Mouse (Mus musculus) neural tube, embryonic 15.5 days (tissue): ENCODE data around the gene Aif1. TPM values are rescaled to one million over a fixed set of nuclear protein-coding genes. Genes with fewer than 3 reads are reported as not detected.

Experiments used
- ATAC-seq: fragments of 200-750 bp; cut with Nextera tagmentation; 2 replicates; pipeline ENCODE4 v1.8.0; 2017; ENCODE audit warnings: mild to moderate bottlenecking, moderate TSS enrichment, moderate library complexity; ENCODE audit not compliant: low FRiP score
- H3K27ac ChIP-seq: fragments of 300-500 bp; sonication (generic); replicated peaks from 2 replicates; pipeline ENCODE4 v1.5.1; 2015; ENCODE audit warnings: mild to moderate bottlenecking, inconsistent platforms
- H3K27me3 ChIP-seq: fragments of 300-500 bp; sonication (generic); replicated peaks from 2 replicates; pipeline ENCODE4 v1.6.1; 2015; ENCODE audit warnings: inconsistent platforms
- H3K36me3 ChIP-seq: fragments of 300-500 bp; sonication (generic); 2 replicates; pipeline ENCODE4 v1.6.1; 2015; ENCODE audit warnings: inconsistent platforms
- H3K4me1 ChIP-seq: fragments of 300-500 bp; sonication (generic); 2 replicates; pipeline ENCODE4 v1.6.1; 2015; ENCODE audit warnings: inconsistent platforms
- H3K4me2 ChIP-seq: fragments of 300-500 bp; sonication (generic); 2 replicates; pipeline ENCODE4 v1.6.1; 2015; ENCODE audit warnings: inconsistent platforms, mild to moderate bottlenecking, moderate library complexity
- H3K4me3 ChIP-seq: fragments of 300-500 bp; sonication (generic); replicated peaks from 2 replicates; pipeline ENCODE4 v1.5.1; 2015; ENCODE audit warnings: mild to moderate bottlenecking, inconsistent platforms
- H3K9ac ChIP-seq: fragments of 300-500 bp; sonication (generic); replicated peaks from 2 replicates; pipeline ENCODE4 v1.6.1; 2015; ENCODE audit warnings: mild to moderate bottlenecking, inconsistent platforms
- H3K9me3 ChIP-seq: fragments of 300-500 bp; sonication (generic); replicated peaks from 2 replicates; pipeline ENCODE4 v1.6.1; 2016; ENCODE audit warnings: inconsistent platforms
- WGBS: fragments of 180-500 bp; shearing (Covaris S2); methylation state at CpG from one replicate; pipeline ENCODE4 v1.1.7; 2015; ENCODE audit warnings: mixed read lengths; 5-methylcytosine and 5-hydroxymethylcytosine counted together
- polyA plus RNA-seq: library from polyadenylated mRNA; unstranded; fragments of >200 nt; fragmentation: Nextera tagmentation; extraction: Ambion mirVana; gene quantifications from 2 replicates; pipeline ENCODE4 v1.2.1, GENCODE M21; 2015

The Aif1 gene
- polyA plus RNA-seq, 1 experiment from 2014 or later: 12.3 TPM

DNA sequence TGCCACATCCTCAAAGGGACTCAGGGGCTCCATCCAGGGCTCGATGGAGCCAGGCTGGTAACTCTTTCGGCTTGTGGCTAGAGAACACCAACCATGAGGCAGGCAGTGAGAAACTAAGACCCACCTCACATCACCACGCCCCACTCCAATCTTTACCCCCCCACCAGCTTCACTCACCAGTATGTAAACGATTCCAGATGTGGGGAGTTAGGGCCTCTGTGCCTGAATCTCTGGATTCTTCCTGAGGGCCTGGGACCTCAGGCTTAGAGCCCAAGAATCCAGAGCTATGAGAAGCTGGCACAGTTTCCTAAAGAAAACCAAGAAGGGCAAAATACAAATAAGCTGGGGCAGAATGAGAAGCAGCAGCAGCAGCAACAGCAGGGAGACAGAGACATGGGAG is 21.9 kb downstream of the Aif1 start:
- no peak for ATAC-seq
- no peak overlapping the region for H3K27ac ChIP-seq
- H3K9ac ChIP-seq: no peak overlapping the region
- H3K4me1 ChIP-seq: no peaks in the 10 kb centered on the region; the same call in 1 of the 2 replicates
- H3K27me3 ChIP-seq: no peaks in the 10 kb centered on the region
- H3K36me3 ChIP-seq: peaks cover 97% of the 10 kb centered on the region
- 92% methylated on average over 4 of the region's 4 CpGs for WGBS
- H3K4me2 ChIP-seq: no peak overlapping the region
- no peak overlapping the region for H3K4me3 ChIP-seq
- H3K9me3 ChIP-seq: no peaks in the 10 kb centered on the region

DNA sequence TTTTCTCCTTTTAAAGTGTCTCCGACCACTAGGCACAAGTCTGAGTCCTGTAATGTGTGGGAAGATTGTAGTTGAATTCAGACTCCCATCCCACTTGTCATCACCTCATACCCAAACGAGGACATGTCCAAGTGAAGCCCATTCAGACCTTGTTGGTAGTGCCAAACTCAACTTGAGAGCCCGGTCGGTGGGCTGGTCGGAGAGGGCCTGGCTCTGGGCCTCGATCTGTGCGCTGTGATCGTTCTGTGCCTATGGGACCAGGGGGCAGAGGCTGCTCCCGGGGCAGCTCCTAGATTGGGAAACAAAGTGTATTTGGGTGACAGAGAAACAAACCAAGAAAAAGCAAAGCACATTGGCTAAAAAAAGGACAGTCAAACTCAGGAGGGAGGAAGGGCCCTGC is 22.8 kb downstream of the Aif1 start:
- H3K9me3 ChIP-seq: no peaks in the 10 kb centered on the region
- H3K27me3 ChIP-seq: no peaks in the 10 kb centered on the region
- peaks cover 97% of the 10 kb centered on the region for H3K36me3 ChIP-seq
- H3K4me3 ChIP-seq: no peak overlapping the region
- H3K4me2 ChIP-seq: no peak overlapping the region
- peaks cover 3% of the 10 kb centered on the region; the same call in 1 of the 2 replicates for H3K4me1 ChIP-seq
- no peak for ATAC-seq
- WGBS: 95% methylated on average over 9 of the region's 9 CpGs
- no peak overlapping the region for H3K9ac ChIP-seq
- H3K27ac ChIP-seq: no peak overlapping the region

DNA sequence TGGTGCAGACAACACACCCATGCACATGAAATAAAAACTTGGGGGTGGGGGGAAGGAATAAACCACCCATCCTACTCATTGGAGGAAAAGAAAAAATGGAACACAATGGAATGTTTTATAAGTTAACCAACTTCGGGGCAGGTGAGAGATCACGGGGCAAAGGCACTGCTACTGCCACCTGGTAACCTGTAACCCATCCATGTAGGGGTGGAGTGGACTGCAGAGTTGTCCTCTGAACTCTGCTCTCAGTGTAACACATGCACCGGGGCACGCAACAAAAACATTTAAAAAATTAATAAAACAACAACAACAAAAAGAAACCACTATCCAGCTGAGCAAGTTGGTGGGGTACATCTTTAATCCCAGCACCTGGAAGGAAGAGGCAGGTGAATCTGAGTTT is 23.7 kb downstream of the Aif1 start:
- H3K4me3 ChIP-seq: no peak overlapping the region
- WGBS: 93% methylated on average over 4 of the region's 4 CpGs
- H3K9ac ChIP-seq: no peak overlapping the region
- no peaks in the 10 kb centered on the region for H3K9me3 ChIP-seq
- H3K27me3 ChIP-seq: no peaks in the 10 kb centered on the region
- H3K36me3 ChIP-seq: peaks cover 97% of the 10 kb centered on the region
- H3K27ac ChIP-seq: no peak overlapping the region
- H3K4me1 ChIP-seq: peaks cover 5% of the 10 kb centered on the region; the same call in 1 of the 2 replicates
- no peak overlapping the region for H3K4me2 ChIP-seq
- ATAC-seq: no peak

DNA sequence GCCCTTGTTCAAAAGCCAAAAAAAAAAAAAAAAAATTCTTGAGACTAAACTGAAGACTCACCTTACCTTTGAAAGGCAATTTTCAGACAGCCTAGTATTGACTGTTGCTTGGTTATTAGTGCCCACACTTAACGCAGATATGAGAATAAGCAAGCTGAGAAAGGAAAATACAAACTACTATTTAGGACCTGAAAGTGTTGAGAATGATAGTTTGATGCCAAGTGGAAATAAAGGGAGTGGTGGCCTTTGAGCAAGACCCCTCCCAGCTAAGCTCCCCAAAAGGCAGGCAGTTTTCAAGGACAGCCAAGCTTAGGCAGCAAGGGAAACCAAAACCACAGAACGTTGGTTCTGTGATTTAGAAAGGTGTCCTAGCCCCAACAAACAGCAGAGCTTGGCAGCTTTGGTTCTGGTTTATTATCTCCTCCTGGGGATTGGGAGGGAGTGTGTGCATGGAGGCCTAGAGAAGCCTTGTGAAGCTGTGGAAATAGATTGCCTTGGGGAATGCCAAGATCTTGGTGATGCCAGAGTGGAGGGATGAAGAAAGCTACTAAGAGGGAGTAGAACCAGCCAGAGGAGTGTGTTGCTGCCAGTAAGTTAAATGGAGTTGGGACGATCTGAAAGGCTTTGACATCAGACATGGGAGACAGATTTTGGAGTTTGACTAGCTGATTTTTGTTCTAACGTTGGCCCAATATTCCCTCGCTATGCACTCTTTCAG is 27.8 kb downstream of the Aif1 start:
- 0 out of 2 replicates have a peak, but pooled peaks cover 5% of the 10 kb centered on the region for H3K4me1 ChIP-seq
- no peak overlapping the region for H3K4me2 ChIP-seq
- 65% methylated on average over 5 of the region's 5 CpGs for WGBS
- 0 out of 2 replicates have a peak overlapping the region, but pooled peaks have one; percentile 41 for H3K27ac ChIP-seq
- no peak overlapping the region for H3K9ac ChIP-seq
- no peaks in the 10 kb centered on the region for H3K9me3 ChIP-seq
- peaks cover 96% of the 10 kb centered on the region for H3K36me3 ChIP-seq
- H3K4me3 ChIP-seq: no peak overlapping the region
- H3K27me3 ChIP-seq: no peaks in the 10 kb centered on the region
- ATAC-seq: no peak

DNA sequence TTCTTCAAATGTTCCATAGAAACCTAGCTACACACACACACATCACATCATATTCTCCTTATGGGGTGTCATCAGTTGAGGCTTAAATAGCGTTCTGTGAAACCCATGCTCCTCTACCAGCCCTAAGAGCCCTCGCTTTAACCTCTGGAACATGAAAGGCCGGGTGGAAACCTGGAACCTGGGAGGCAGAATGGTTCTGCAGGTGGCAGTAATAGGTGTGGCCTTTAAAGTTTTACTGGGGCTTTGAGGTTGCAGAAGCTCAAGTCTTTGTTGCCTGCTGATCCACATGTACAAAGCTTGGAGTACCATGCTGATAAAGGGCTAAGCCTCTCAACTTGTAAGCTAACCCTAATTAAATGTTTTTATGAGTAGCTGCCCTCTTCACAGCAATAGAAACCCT is 28.5 kb downstream of the Aif1 start:
- Histone ChIP-seq H3K27ac (no peak overlapping the region; the same call in 1 of the 2 replicates), H3K36me3 (peaks cover 96% of the 10 kb centered on the region), H3K9ac (no peak overlapping the region), H3K9me3 (no peaks in the 10 kb centered on the region), H3K27me3 (no peaks in the 10 kb centered on the region), H3K4me2 (no peak overlapping the region), H3K4me3 (no peak overlapping the region), H3K4me1 (0 out of 2 replicates have a peak, but pooled peaks cover 5% of the 10 kb centered on the region)
- WGBS: 62% methylated on average over 3 of the region's 3 CpGs
- ATAC-seq: no peak

DNA sequence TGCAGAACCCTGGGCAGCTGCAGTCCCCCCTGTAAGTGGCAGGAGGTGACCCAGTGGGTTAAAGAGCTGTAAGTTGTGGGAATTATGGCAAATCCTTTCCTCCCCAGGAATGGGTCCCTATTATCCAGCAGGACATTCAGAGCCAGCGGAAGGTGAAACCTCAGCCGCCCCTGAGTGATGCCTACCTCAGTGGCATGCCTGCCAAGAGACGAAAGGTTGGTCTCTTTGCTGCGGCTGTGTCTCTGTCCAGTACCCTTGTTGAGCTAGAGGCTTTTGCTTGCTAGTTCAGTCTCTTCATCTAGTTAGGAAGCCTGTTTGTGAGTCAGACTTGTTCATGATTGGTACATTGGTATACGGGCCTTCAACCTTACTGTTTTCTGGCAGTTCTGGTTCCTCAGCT is 29.7 kb downstream of the Aif1 start:
- no peak overlapping the region for H3K4me2 ChIP-seq
- H3K9me3 ChIP-seq: no peaks in the 10 kb centered on the region
- H3K27me3 ChIP-seq: no peaks in the 10 kb centered on the region
- H3K4me1 ChIP-seq: 0 out of 2 replicates have a peak, but pooled peaks cover 5% of the 10 kb centered on the region
- ATAC-seq: no peak
- WGBS: 91% methylated on average over 5 of the region's 5 CpGs
- no peak overlapping the region for H3K27ac ChIP-seq
- H3K36me3 ChIP-seq: peaks cover 97% of the 10 kb centered on the region
- no peak overlapping the region for H3K4me3 ChIP-seq
- H3K9ac ChIP-seq: no peak overlapping the region

DNA sequence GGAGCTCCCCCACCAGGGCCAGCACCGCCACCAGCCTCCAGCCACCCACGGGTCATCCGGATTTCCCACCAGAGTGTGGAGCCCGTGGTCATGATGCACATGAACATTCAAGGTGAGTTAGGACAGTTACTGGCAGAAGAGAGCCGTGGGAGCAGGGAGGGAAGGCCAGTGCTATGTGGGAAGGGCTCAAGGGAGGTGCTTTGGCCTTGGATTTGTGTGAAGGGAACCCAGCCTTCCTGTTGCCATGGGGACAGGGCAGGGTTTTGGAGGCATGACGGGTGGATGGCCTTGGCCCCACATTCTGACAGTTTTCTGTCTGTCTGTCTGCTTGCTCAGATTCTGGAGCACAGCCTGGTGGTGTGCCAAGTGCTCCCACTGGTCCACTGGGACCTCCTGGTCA is 33.9 kb downstream of the Aif1 start:
- H3K9me3 ChIP-seq: no peaks in the 10 kb centered on the region
- no peak overlapping the region for H3K27ac ChIP-seq
- no peak overlapping the region for H3K4me2 ChIP-seq
- no peaks in the 10 kb centered on the region for H3K27me3 ChIP-seq
- peaks cover 86% of the 10 kb centered on the region for H3K36me3 ChIP-seq
- H3K9ac ChIP-seq: no peak overlapping the region
- H3K4me1 ChIP-seq: peaks cover 18% of the 10 kb centered on the region
- WGBS: 91% methylated on average over 6 of the region's 6 CpGs
- no peak overlapping the region for H3K4me3 ChIP-seq
- ATAC-seq: no peak

DNA sequence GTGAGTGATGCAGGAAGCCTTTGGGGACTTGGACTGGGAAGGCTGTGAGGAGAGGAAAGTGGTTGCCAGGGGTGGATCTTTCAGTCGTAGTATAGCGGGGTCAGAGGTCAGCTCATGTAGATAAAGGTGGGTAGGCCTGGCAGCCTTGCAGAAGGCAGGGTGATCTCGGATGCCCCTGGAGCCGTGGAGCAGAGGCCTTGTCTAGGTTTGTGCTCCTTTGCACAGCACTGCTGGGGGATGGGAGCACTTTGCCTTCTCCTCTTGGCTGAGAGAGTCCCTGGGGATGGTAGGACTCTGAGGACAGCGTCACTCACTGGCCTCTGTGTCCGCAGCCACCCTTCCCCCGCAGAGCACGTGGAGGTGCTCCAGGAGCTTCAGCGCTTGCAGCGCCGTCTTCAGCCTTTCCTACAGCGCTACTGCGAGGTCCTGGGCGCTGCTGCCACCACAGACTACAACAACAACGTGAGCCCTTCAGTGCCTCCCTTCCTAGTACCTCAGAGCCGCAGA is 35.3 kb downstream of the Aif1 start:
- H3K4me3 ChIP-seq: no peak overlapping the region
- no peak overlapping the region for H3K27ac ChIP-seq
- no peaks in the 10 kb centered on the region for H3K9me3 ChIP-seq
- no peak for ATAC-seq
- peaks cover 27% of the 10 kb centered on the region for H3K4me1 ChIP-seq
- H3K4me2 ChIP-seq: no peak overlapping the region
- peaks cover 72% of the 10 kb centered on the region for H3K36me3 ChIP-seq
- 81% methylated on average over 16 of the region's 16 CpGs for WGBS
- no peak overlapping the region for H3K9ac ChIP-seq
- H3K27me3 ChIP-seq: no peaks in the 10 kb centered on the region

DNA sequence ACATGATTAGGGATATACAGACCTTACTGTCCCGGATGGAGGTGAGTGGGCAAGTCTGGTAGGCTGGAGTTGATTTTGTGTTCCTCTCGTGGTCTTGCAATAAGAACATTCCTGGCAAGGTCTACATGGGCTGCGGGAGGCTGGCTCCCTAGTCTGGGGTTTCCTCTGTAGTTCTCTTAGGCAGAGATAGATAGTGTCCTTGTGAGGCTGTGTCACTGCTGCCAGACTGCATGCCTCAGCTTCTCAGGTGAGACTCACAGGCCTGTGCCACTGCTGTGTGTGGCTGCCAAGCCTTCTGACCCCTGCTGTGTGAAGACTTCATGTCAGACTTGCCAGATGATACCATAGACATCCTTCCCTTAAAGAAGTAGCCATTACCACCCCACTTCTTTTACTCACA is 36.6 kb downstream of the Aif1 start:
- Histone ChIP-seq H3K4me2 (no peak overlapping the region), H3K9me3 (no peaks in the 10 kb centered on the region), H3K9ac (no peak overlapping the region), H3K36me3 (peaks cover 59% of the 10 kb centered on the region), H3K27me3 (no peaks in the 10 kb centered on the region), H3K4me1 (peaks cover 29% of the 10 kb centered on the region), H3K27ac (no peak overlapping the region), H3K4me3 (no peak overlapping the region)
- WGBS: 94% methylated on average over 3 of the region's 3 CpGs
- no peak for ATAC-seq

DNA sequence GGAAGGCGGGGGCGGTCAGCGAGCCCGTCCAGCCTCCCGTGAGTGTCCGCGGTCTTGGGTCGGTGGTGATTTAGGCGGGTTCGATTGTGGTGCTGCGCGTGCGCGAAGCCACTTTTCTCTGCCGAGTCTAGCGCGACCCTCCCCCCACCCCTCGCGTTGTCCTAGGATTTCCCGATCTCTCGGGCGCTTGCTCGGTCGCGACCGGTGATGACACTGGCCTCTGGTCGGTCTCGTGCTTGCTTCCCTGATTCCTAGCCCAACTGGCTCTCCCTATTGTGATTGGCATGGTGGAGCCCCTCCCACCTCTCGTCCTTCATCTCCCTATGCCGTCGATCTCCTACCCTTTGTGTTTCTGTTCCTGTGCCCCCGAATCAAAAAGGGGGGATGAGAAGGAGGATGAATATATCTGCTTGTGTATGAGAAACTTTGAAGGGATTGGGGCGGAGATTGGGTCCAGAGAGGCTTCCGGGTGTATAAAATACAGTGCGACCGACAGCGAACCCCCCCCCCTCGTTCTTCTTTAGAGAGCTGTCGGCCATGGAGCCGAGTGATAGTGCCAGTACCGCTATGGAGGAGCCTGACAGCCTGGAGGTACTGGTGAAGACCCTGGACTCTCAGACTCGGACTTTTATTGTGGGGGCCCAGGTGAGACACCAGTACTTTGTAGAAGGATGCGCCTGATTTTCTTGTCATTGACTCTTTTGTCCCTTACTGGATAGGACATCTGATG is 40.1 kb downstream of the Aif1 start:
- peaks cover 35% of the 10 kb centered on the region for H3K4me1 ChIP-seq
- peak overlapping the region; percentile 98 for H3K27ac ChIP-seq
- no peaks in the 10 kb centered on the region for H3K27me3 ChIP-seq
- peak overlapping the region; percentile 89 for H3K4me2 ChIP-seq
- no peaks in the 10 kb centered on the region for H3K9me3 ChIP-seq
- H3K9ac ChIP-seq: peak overlapping the region; percentile 78
- peak overlapping the region; percentile 73 for H3K4me3 ChIP-seq
- 1% methylated on average over 43 of the region's 43 CpGs for WGBS
- peaks cover 26% of the 10 kb centered on the region for H3K36me3 ChIP-seq
- ATAC-seq: peak; percentile 74

DNA sequence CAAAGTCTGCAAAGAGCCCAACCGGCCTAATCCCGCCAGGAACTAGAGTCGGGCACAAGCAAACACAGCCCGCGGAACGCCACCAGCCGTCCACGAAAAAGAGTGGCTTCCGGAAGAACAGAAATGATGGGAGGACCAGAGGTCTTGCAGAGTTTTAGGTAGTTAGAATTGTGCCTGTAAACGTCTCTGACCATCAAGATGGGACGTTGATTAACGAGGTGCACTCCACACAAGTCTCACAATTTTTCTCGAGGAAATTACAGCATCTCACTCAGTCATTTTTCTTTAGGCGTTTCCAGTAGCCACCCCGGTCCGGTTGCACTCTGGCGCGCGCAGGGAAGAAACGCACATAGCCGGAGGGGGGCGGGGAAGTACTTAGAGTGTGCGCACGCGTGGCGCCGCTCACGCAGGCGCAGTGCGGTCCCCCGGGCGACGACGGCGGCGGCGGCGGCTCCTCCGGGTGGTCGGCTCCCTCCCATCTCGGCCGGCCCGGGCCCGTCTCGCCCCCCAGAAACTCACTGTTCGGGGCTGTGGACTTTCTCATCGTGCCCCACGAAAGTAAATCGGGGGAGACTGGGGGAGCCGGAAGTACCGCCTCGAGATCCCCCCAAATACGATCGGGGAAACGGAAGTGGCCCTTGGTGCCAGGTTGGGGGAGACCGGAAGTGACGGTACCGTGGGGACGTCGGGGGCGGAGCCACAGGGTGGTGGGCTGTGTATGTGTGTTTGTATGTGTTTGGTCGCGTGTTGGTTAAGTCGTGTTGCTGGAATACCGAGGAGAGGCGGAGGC is 40.9 kb downstream of the Aif1 start, which contains the start of gene Bag6:
Bag6 (plus strand) TSS at position 378 of the 790 bp plus-strand sequence.
- H3K36me3 ChIP-seq: peaks cover 21% of the 10 kb centered on the region
- H3K4me3 ChIP-seq: peak within 1 kb of the TSS; percentile 73
- H3K4me2 ChIP-seq: peak within 1 kb of the TSS; percentile 89
- peak; percentile 95 for ATAC-seq
- H3K9ac ChIP-seq: peak within 1 kb of the TSS; percentile 78
- WGBS: under 1% methylated on average over 66 of the region's 66 CpGs
- peaks cover 35% of the 10 kb centered on the region for H3K4me1 ChIP-seq
- H3K27me3 ChIP-seq: no peaks in the 10 kb centered on the region
- H3K9me3 ChIP-seq: no peaks in the 10 kb centered on the region
- H3K27ac ChIP-seq: peak within 1 kb of the TSS; percentile 98
